Mouse (Mus musculus) limb, embryonic 14.5 days (tissue): Measurements from ENCODE around the gene Skp1a. TPM values are rescaled to one million over a fixed set of nuclear protein-coding genes. Genes with fewer than 3 reads are reported as not detected.

Experiments
- ATAC-seq: fragments of 200-750 bp; cut with Nextera tagmentation; 2 replicates; pipeline ENCODE4 v1.8.0; 2017; ENCODE audit warnings: low read depth, moderate number of reproducible peaks, moderate TSS enrichment; ENCODE audit not compliant: low FRiP score
- DNase-seq: peaks from one replicate; pipeline ENCODE4 v3.0.0-alpha.2; 2015; ENCODE audit warnings: low spot score
- H3K27ac ChIP-seq: fragments of 300-500 bp; sonication (generic); replicated peaks from 2 replicates; pipeline ENCODE4 v1.5.1; 2014; ENCODE audit warnings: low read depth, mild to moderate bottlenecking, low read length, moderate library complexity, mixed read lengths
- H3K27me3 ChIP-seq: fragments of 300-500 bp; sonication (generic); 2 replicates; pipeline ENCODE4 v1.6.1; 2014; ENCODE audit warnings: low read length, mixed read lengths; ENCODE audit not compliant: control insufficient read depth, insufficient read depth
- H3K36me3 ChIP-seq: fragments of 300-500 bp; sonication (generic); 2 replicates; pipeline ENCODE4 v1.6.1; 2014; ENCODE audit warnings: mild to moderate bottlenecking, low read length, moderate library complexity, mixed read lengths; ENCODE audit not compliant: control insufficient read depth, insufficient read depth
- H3K4me1 ChIP-seq: fragments of 300-500 bp; sonication (generic); 2 replicates; pipeline ENCODE4 v1.6.1; 2014; ENCODE audit warnings: antibody characterized with exemption, low read length, mixed read lengths; ENCODE audit not compliant: control insufficient read depth, insufficient read depth
- H3K4me2 ChIP-seq: fragments of 300-500 bp; sonication (generic); replicated peaks from 2 replicates; pipeline ENCODE4 v1.6.1; 2014; ENCODE audit warnings: low read depth, mild to moderate bottlenecking, low read length, moderate library complexity; ENCODE audit not compliant: severe bottlenecking
- H3K4me3 ChIP-seq: fragments of 300-500 bp; sonication (generic); replicated peaks from 2 replicates; pipeline ENCODE4 v1.5.1; 2014; ENCODE audit warnings: low read length
- H3K9ac ChIP-seq: fragments of 300-500 bp; sonication (generic); 2 replicates; pipeline ENCODE4 v1.6.1; 2014; ENCODE audit warnings: mild to moderate bottlenecking, low read depth, low read length, moderate library complexity; ENCODE audit not compliant: severe bottlenecking
- H3K9me3 ChIP-seq: fragments of 300-500 bp; sonication (generic); 2 replicates; pipeline ENCODE4 v1.6.1; 2016; ENCODE audit warnings: low read length; ENCODE audit not compliant: control insufficient read depth
- POLR2A ChIP-seq: fragments of 200-500 bp; IDR thresholded peaks from 2 replicates; pipeline ENCODE4 v1.8.0; 2012; ENCODE audit warnings: inconsistent platforms, mild to moderate bottlenecking, moderate library complexity, borderline replicate concordance; ENCODE audit not compliant: insufficient read depth, insufficient read length; ENCODE audit errors: extremely low read depth
- WGBS: fragments of 180-500 bp; shearing (Covaris S2); extraction: QIAGEN DNeasy Blood & Tissue Kit; methylation state at CpG from one replicate; pipeline ENCODE4 v1.1.7; 2014; 5-methylcytosine and 5-hydroxymethylcytosine counted together
- polyA plus RNA-seq, 2 experiments: library from polyadenylated mRNA; depleted of rRNA in 1 of 2; stranded (reverse) in 1 of 2; unstranded in 1 of 2; fragments of >200 nt; fragmentation: Nextera tagmentation in 1 of 2; extraction: Ambion mirVana in 1 of 2; gene quantifications; 2 replicates each; pipeline versions ENCODE4 v1.2.1 to v1.2.3; 2012 to 2014

Skp1a gene
- polyA plus RNA-seq, 2 experiments, result 172 to 746 TPM

- Histone ChIP-seq H3K4me1 (no peaks in the 10 kb centered on the region), H3K36me3 (no peaks in the 10 kb centered on the region), H3K27ac (no peak overlapping the region), H3K27me3 (no peaks in the 10 kb centered on the region), H3K4me2 (no peak overlapping the region), H3K9ac (no peak overlapping the region), H3K9me3 (no peaks in the 10 kb centered on the region), H3K4me3 (no peak overlapping the region)
- no peak for TF ChIP-seq POLR2A
- DNase-seq, result no peak
- ATAC-seq, result no peak
- 69% methylated on average over 7 of the region's 7 CpGs for WGBS
Observed at GRCm38 (mm10) chr11:52292346-52292745, 60.6 kb downstream of the Skp1a start.

- Histone ChIP-seq H3K4me2 (no peak overlapping the region), H3K4me1 (no peaks in the 10 kb centered on the region), H3K36me3 (no peaks in the 10 kb centered on the region), H3K9ac (no peak overlapping the region), H3K4me3 (no peak overlapping the region), H3K27ac (no peak overlapping the region), H3K9me3 (no peaks in the 10 kb centered on the region), H3K27me3 (no peaks in the 10 kb centered on the region)
- DNase-seq, result no peak
- ATAC-seq, result no peak
- WGBS, result 77% methylated on average over 6 of the region's 6 CpGs
- TF ChIP-seq POLR2A, result no peak
Observed at GRCm38 (mm10) chr11:52292894-52293293, 61.1 kb downstream of the Skp1a start.

GRCm38 (mm10) chr11:52294103-52294502 is 62.3 kb downstream of the Skp1a start:
- Histone ChIP-seq H3K4me1 (no peaks in the 10 kb centered on the region), H3K9ac (no peak overlapping the region), H3K4me3 (no peak overlapping the region), H3K36me3 (no peaks in the 10 kb centered on the region), H3K9me3 (no peaks in the 10 kb centered on the region), H3K27me3 (no peaks in the 10 kb centered on the region), H3K4me2 (no peak overlapping the region), H3K27ac (no peak overlapping the region)
- ATAC-seq (no peak), DNase-seq (no peak)
- 83% methylated on average over 9 of the region's 9 CpGs for WGBS
- TF ChIP-seq POLR2A, result no peak

Other genes with a start within 250 kb of the Skp1a start
- 194 and 211 TPM in 2 replicates for gene Ube2b, start 231.2 kb upstream of the Skp1a start, polyA plus RNA-seq (2012; rRNA removed)
- gene Ube2b, start 231.2 kb upstream of the Skp1a start, polyA plus RNA-seq (2014; fragmentation: Nextera tagmentation; extraction: Ambion mirVana), result 141 and 151 TPM in 2 replicates
- 6.9 and 9.5 TPM in 2 replicates for gene Cdkl3, start 227.8 kb upstream of the Skp1a start, polyA plus RNA-seq (2012; rRNA removed)
- 11.9 and 12.3 TPM in 2 replicates for gene Cdkl3, start 227.8 kb upstream of the Skp1a start, polyA plus RNA-seq (2014; fragmentation: Nextera tagmentation; extraction: Ambion mirVana)
- gene Ppp2ca, start 133.3 kb upstream of the Skp1a start, polyA plus RNA-seq (2012; rRNA removed), result 63.9 and 65.6 TPM in 2 replicates
- 88.4 and 93.6 TPM in 2 replicates for gene Ppp2ca, start 133.3 kb upstream of the Skp1a start, polyA plus RNA-seq (2014; fragmentation: Nextera tagmentation; extraction: Ambion mirVana)
- gene Olfr1373, start 86.5 kb upstream of the Skp1a start, polyA plus RNA-seq (2012; rRNA removed), result not detected in 2 replicates
- not detected in 2 replicates for gene Olfr1373, start 86.5 kb upstream of the Skp1a start, polyA plus RNA-seq (2014; fragmentation: Nextera tagmentation; extraction: Ambion mirVana)
- gene Olfr1371, start 18.0 kb upstream of the Skp1a start, polyA plus RNA-seq (2012; rRNA removed), result not detected in 2 replicates
- not detected in 2 replicates for gene Olfr1371, start 18.0 kb upstream of the Skp1a start, polyA plus RNA-seq (2014; fragmentation: Nextera tagmentation; extraction: Ambion mirVana)
- gene Tcf7, start 51.0 kb downstream of the Skp1a start, polyA plus RNA-seq (2012; rRNA removed), result 14.0 and 17.6 TPM in 2 replicates
- gene Tcf7, start 51.0 kb downstream of the Skp1a start, polyA plus RNA-seq (2014; fragmentation: Nextera tagmentation; extraction: Ambion mirVana), result 13.2 and 14.4 TPM in 2 replicates
- gene Vdac1, start 128.9 kb downstream of the Skp1a start, polyA plus RNA-seq (2012; rRNA removed), result 157 and 158 TPM in 2 replicates
- gene Vdac1, start 128.9 kb downstream of the Skp1a start, polyA plus RNA-seq (2014; fragmentation: Nextera tagmentation; extraction: Ambion mirVana), result 207 and 218 TPM in 2 replicates
- gene 9530068E07Rik, start 164.4 kb downstream of the Skp1a start, polyA plus RNA-seq (2012; rRNA removed), result 174 and 207 TPM in 2 replicates
- 202 and 213 TPM in 2 replicates for gene 9530068E07Rik, start 164.4 kb downstream of the Skp1a start, polyA plus RNA-seq (2014; fragmentation: Nextera tagmentation; extraction: Ambion mirVana)